Mouse (Mus musculus): Measurements from ENCODE around the gene Ten1. TPM values are rescaled to one million over a fixed set of nuclear protein-coding genes. Genes with fewer than 3 reads are reported as not detected.

Ten1 gene
- total and polyA plus RNA-seq, 3 experiments: 17.8 to 95.8 (median 47.8) TPM

GRCm38 (mm10) chr11:116259461-116259860, 60.8 kb downstream of the Ten1 start:
- DNase-seq (ENCODE audit: low spot score) (no peak), ATAC-seq (ENCODE audit: extremely low read depth, insufficient number of reproducible peaks, low FRiP score, poor library complexity, severe bottlenecking) (no peak)
- H3K27me3 ChIP-seq (ENCODE audit: insufficient read depth, low read length): no peaks in the 10 kb centered on the region
- H3K4me1 ChIP-seq (ENCODE audit: insufficient read depth, low read depth, low read length): peaks cover 14% of the 10 kb centered on the region
- H3K4me3 ChIP-seq (ENCODE audit: low read depth, low read length): no peak overlapping the region
- TF ChIP-seq GATA1 (IDR thresholded peaks at IDR 0.05; ENCODE audit: borderline replicate concordance, low read length) (no peak), CTCF (IDR thresholded peaks at IDR 0.05; ENCODE audit: low read depth, low read length) (no peak), GATA2 (IDR thresholded peaks at IDR 0.05; ENCODE audit: borderline replicate concordance, low read depth, low read length) (no peak)
- no peaks in the 10 kb centered on the region for H3K9me3 ChIP-seq (replicated peaks)
- peaks cover 100% of the 10 kb centered on the region for H3K36me3 ChIP-seq (replicated peaks)

- DNase-seq (ENCODE audit: low spot score): no peak
- Histone ChIP-seq H3K9me3 (replicated peaks) (no peaks in the 10 kb centered on the region), H3K36me3 (replicated peaks) (peaks cover 98% of the 10 kb centered on the region), H3K4me3 (ENCODE audit: low read depth, low read length) (no peak overlapping the region), H3K4me1 (ENCODE audit: insufficient read depth, low read depth, low read length) (peaks cover 10% of the 10 kb centered on the region), H3K27me3 (ENCODE audit: insufficient read depth, low read length) (no peaks in the 10 kb centered on the region)
- ATAC-seq (ENCODE audit: extremely low read depth, insufficient number of reproducible peaks, low FRiP score, poor library complexity, severe bottlenecking): no peak
- TF ChIP-seq GATA1 (IDR thresholded peaks at IDR 0.05; ENCODE audit: borderline replicate concordance, low read length) (no peak), CTCF (IDR thresholded peaks at IDR 0.05; ENCODE audit: low read depth, low read length) (no peak), TAL1 (conservative IDR thresholded peaks at IDR 0.05; ENCODE audit: low read depth, low read length) (no peak), POLR2AphosphoS5 (IDR thresholded peaks at IDR 0.05; ENCODE audit: insufficient replicate concordance, low read depth, low read length) (no peak), GATA2 (IDR thresholded peaks at IDR 0.05; ENCODE audit: borderline replicate concordance, low read depth, low read length) (no peak)
These were observed 61.6 kb downstream of the Ten1 start for GRCm38 (mm10) chr11:116260259-116260658.

Other genes with a start within 250 kb of the Ten1 start
- gene Itgb4, start 224.1 kb upstream of the Ten1 start, total RNA-seq (2014; fragmentation: Nextera tagmentation): not detected in 2 replicates
- 0.05 and 0.06 TPM in 2 replicates for gene Itgb4, start 224.1 kb upstream of the Ten1 start, total RNA-seq (2017)
- 0.13 and 0.17 TPM in 2 replicates for gene Itgb4, start 224.1 kb upstream of the Ten1 start, polyA plus RNA-seq (2012)
- gene Galk1, start 186.1 kb upstream of the Ten1 start, total RNA-seq (2014; fragmentation: Nextera tagmentation): 15.4 and 22.0 TPM in 2 replicates
- gene Galk1, start 186.1 kb upstream of the Ten1 start, total RNA-seq (2017): 54.5 and 69.9 TPM in 2 replicates
- 148 and 177 TPM in 2 replicates for gene Galk1, start 186.1 kb upstream of the Ten1 start, polyA plus RNA-seq (2012)
- gene H3f3b, start 170.9 kb upstream of the Ten1 start, total RNA-seq (2014; fragmentation: Nextera tagmentation): 692 and 699 TPM in 2 replicates
- gene H3f3b, start 170.9 kb upstream of the Ten1 start, total RNA-seq (2017): 721 and 745 TPM in 2 replicates
- 230 and 336 TPM in 2 replicates for gene H3f3b, start 170.9 kb upstream of the Ten1 start, polyA plus RNA-seq (2012)
- 50.1 and 58.1 TPM in 2 replicates for gene Unk, start 168.5 kb upstream of the Ten1 start, total RNA-seq (2014; fragmentation: Nextera tagmentation)
- gene Unk, start 168.5 kb upstream of the Ten1 start, total RNA-seq (2017): 17.2 and 19.8 TPM in 2 replicates
- gene Unk, start 168.5 kb upstream of the Ten1 start, polyA plus RNA-seq (2012): 65.2 and 80.7 TPM in 2 replicates
- 26.1 and 31.4 TPM in 2 replicates for gene Unc13d, start 120.9 kb upstream of the Ten1 start, total RNA-seq (2014; fragmentation: Nextera tagmentation)
- 63.5 and 81.7 TPM in 2 replicates for gene Unc13d, start 120.9 kb upstream of the Ten1 start, total RNA-seq (2017)
- gene Unc13d, start 120.9 kb upstream of the Ten1 start, polyA plus RNA-seq (2012): 126 and 144 TPM in 2 replicates
- gene Wbp2, start 111.9 kb upstream of the Ten1 start, total RNA-seq (2014; fragmentation: Nextera tagmentation): 160 and 169 TPM in 2 replicates
- gene Wbp2, start 111.9 kb upstream of the Ten1 start, total RNA-seq (2017): 55.9 and 61.6 TPM in 2 replicates
- 499 and 545 TPM in 2 replicates for gene Wbp2, start 111.9 kb upstream of the Ten1 start, polyA plus RNA-seq (2012)
- not detected in 2 replicates for gene Trim47, start 71.6 kb upstream of the Ten1 start, total RNA-seq (2014; fragmentation: Nextera tagmentation)
- gene Trim47, start 71.6 kb upstream of the Ten1 start, total RNA-seq (2017): 0.12 and 0.27 TPM in 2 replicates
- gene Trim47, start 71.6 kb upstream of the Ten1 start, polyA plus RNA-seq (2012): 0.08 TPM in 1 of 2 replicates, not detected in the other
- gene Trim65, start 67.7 kb upstream of the Ten1 start, total RNA-seq (2014; fragmentation: Nextera tagmentation): not detected in 2 replicates
- gene Trim65, start 67.7 kb upstream of the Ten1 start, total RNA-seq (2017): 0.05 and 0.12 TPM in 2 replicates
- not detected in 2 replicates for gene Trim65, start 67.7 kb upstream of the Ten1 start, polyA plus RNA-seq (2012)
- 99.3 and 125 TPM in 2 replicates for gene Mrpl38, start 60.0 kb upstream of the Ten1 start, total RNA-seq (2014; fragmentation: Nextera tagmentation)
- gene Mrpl38, start 60.0 kb upstream of the Ten1 start, total RNA-seq (2017): 38.3 and 45.7 TPM in 2 replicates
- 144 and 150 TPM in 2 replicates for gene Mrpl38, start 60.0 kb upstream of the Ten1 start, polyA plus RNA-seq (2012)
- gene Fbf1, start 30.7 kb upstream of the Ten1 start, total RNA-seq (2014; fragmentation: Nextera tagmentation): 42.2 and 50.9 TPM in 2 replicates
- 25.0 and 35.9 TPM in 2 replicates for gene Fbf1, start 30.7 kb upstream of the Ten1 start, total RNA-seq (2017)
- 23.6 and 26.4 TPM in 2 replicates for gene Fbf1, start 30.7 kb upstream of the Ten1 start, polyA plus RNA-seq (2012)
- 34.0 and 35.6 TPM in 2 replicates for gene Acox1, start 190 bp downstream of the Ten1 start, total RNA-seq (2014; fragmentation: Nextera tagmentation)
- gene Acox1, start 190 bp downstream of the Ten1 start, total RNA-seq (2017): 51.2 and 55.8 TPM in 2 replicates
- gene Acox1, start 190 bp downstream of the Ten1 start, polyA plus RNA-seq (2012): 2.5 and 2.8 TPM in 2 replicates
- not detected in 2 replicates for gene Evpl, start 39.2 kb downstream of the Ten1 start, total RNA-seq (2014; fragmentation: Nextera tagmentation)
- 0.05 TPM in 1 of 2 replicates, not detected in the other for gene Evpl, start 39.2 kb downstream of the Ten1 start, total RNA-seq (2017)
- 0.01 TPM in 2 replicates for gene Evpl, start 39.2 kb downstream of the Ten1 start, polyA plus RNA-seq (2012)
- 78.0 and 79.1 TPM in 2 replicates for gene Srp68, start 75.4 kb downstream of the Ten1 start, total RNA-seq (2014; fragmentation: Nextera tagmentation)
- gene Srp68, start 75.4 kb downstream of the Ten1 start, total RNA-seq (2017): 25.2 and 35.1 TPM in 2 replicates
- 49.3 and 52.1 TPM in 2 replicates for gene Srp68, start 75.4 kb downstream of the Ten1 start, polyA plus RNA-seq (2012)
- gene Galr2, start 82.1 kb downstream of the Ten1 start, total RNA-seq (2014; fragmentation: Nextera tagmentation): not detected in 2 replicates
- gene Galr2, start 82.1 kb downstream of the Ten1 start, total RNA-seq (2017): 0.23 and 0.38 TPM in 2 replicates
- not detected in 2 replicates for gene Galr2, start 82.1 kb downstream of the Ten1 start, polyA plus RNA-seq (2012)
- gene Exoc7, start 108.4 kb downstream of the Ten1 start, total RNA-seq (2014; fragmentation: Nextera tagmentation): 30.9 and 39.5 TPM in 2 replicates
- gene Exoc7, start 108.4 kb downstream of the Ten1 start, total RNA-seq (2017): 18.6 and 32.1 TPM in 2 replicates
- gene Exoc7, start 108.4 kb downstream of the Ten1 start, polyA plus RNA-seq (2012): 13.1 and 13.6 TPM in 2 replicates
- not detected in 2 replicates for gene Foxj1, start 136.5 kb downstream of the Ten1 start, total RNA-seq (2014; fragmentation: Nextera tagmentation)
- 0.11 and 0.29 TPM in 2 replicates for gene Foxj1, start 136.5 kb downstream of the Ten1 start, total RNA-seq (2017)
- 0.05 and 0.11 TPM in 2 replicates for gene Foxj1, start 136.5 kb downstream of the Ten1 start, polyA plus RNA-seq (2012)
- 19.4 and 23.7 TPM in 2 replicates for gene Rnf157, start 214.2 kb downstream of the Ten1 start, total RNA-seq (2014; fragmentation: Nextera tagmentation)
- gene Rnf157, start 214.2 kb downstream of the Ten1 start, total RNA-seq (2017): 10.0 and 10.6 TPM in 2 replicates
- gene Rnf157, start 214.2 kb downstream of the Ten1 start, polyA plus RNA-seq (2012): 6.1 and 7.1 TPM in 2 replicates
- 184 and 210 TPM in 2 replicates for gene Ubald2, start 235.2 kb downstream of the Ten1 start, total RNA-seq (2014; fragmentation: Nextera tagmentation)
- 114 and 161 TPM in 2 replicates for gene Ubald2, start 235.2 kb downstream of the Ten1 start, total RNA-seq (2017)
- gene Ubald2, start 235.2 kb downstream of the Ten1 start, polyA plus RNA-seq (2012): 710 and 1,104 TPM in 2 replicates